Mouse (Mus musculus) cerebellum, adult (tissue): Measurements from ENCODE around the gene Edem3.
"Not testable (repeated sequence)": the region's sequence is repeated elsewhere in the genome, so short reads cannot be mapped to it uniquely, and the experiment has no call there.

Experiments
- ATAC-seq: cut with Nextera tagmentation; 2 replicates; pipeline ENCODE4 v1.9.2; 2017; ENCODE audit warnings: mild to moderate bottlenecking, moderate library complexity, mixed read lengths; ENCODE audit not compliant: insufficient number of reproducible peaks, low FRiP score, low TSS enrichment

Gene Edem3

DNA sequence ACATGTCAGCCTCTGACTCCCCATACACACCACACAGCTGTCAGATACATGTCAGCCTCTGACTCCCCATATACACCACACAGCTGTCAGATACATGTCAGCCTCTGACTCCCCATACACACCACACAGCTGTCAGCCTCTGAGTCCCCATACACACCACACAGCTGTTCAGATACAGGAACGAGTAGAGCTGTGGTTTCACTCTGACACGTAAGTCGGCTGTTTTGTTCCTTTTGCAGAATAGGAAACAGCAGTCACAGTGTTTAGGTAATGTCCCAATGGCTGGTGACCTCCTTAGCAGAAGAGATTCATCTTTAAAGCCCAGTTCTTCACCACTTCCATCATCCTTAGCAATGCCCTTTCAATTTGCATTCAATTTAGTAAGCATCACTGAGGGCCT is 47.6 kb downstream of the Edem3 start:
- not testable (repeated sequence) for ATAC-seq

GRCm38 (mm10) chr1:151807286-151807685 is 52.1 kb downstream of the Edem3 start:
- no peak for ATAC-seq

DNA sequence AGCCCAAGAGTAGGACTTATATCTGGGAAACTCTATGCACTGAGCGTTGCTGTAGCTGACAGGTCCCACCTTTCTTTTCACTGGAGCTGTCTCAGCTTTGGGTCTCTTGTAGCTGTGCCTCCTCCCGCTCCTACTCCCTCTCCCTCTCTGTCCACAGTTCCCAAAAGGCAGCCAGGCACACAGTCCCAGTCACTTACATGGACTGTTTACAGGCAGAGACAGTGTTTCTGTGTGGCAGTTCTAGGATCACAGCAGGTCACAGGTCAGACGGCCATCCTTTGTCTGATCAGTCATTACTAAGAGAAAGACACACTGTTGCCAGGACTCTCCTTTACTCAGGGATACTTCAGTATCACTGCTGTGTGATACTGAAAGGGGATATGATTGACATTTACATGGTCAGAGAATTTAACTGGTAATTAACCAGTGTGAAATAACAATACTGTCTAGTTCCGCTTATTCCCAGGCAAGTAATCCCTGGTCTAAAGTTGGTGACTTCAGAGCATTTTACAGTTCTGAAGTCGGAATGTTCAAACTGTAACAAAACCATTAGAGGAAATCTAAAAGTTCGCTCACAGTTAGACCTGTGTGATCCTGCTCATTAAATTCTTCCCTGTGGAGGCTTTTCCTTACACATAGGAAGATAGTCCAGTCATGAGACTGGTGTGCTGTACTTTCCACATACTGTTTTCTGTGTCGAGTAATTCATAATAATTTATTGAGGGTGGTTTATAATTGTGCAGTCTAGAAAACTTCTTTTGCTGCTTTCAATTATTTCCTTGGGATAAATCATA is 55.7 kb downstream of the Edem3 start:
- ATAC-seq = no peak

- ATAC-seq = no peak; the same call in 1 of the 2 replicates
These were observed 56.3 kb downstream of the Edem3 start for GRCm38 (mm10) chr1:151811456-151811855.

DNA sequence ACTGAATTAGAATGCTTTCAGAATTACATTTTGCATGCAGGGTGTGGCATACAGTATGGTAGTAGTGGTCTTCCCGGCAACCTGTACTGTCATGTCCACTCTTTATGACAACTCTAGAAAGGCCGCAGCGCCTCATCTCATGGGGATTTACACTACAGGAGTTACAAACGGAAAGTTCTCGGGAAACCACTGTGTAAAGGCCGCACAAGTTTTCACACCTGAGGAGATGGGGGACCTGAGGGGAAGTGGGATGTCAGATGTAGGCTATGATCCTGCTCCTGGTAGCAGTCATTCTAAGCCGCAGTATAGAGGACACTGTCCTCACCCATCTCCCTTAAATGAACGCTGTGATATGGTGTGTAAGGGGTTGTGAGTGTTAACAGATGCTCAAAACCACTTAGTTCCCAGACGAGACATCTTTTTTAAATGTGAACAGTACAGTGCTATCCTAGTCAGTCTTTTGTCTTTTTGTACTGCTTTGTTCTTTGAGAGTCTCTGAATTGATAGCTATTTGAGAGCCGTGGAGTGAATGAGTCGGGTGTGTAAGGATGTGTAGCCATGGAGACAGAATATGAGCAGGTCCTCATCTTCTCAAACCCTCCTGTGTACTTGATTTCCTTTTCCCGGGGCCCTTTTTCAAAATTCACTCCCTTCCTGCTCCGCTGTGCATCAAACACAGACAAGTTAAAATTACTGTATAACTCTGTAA is 57.0 kb downstream of the Edem3 start:
- ATAC-seq = no peak

GRCm38 (mm10) chr1:151816051-151816450 is 60.9 kb downstream of the Edem3 start:
- no peak for ATAC-seq

DNA sequence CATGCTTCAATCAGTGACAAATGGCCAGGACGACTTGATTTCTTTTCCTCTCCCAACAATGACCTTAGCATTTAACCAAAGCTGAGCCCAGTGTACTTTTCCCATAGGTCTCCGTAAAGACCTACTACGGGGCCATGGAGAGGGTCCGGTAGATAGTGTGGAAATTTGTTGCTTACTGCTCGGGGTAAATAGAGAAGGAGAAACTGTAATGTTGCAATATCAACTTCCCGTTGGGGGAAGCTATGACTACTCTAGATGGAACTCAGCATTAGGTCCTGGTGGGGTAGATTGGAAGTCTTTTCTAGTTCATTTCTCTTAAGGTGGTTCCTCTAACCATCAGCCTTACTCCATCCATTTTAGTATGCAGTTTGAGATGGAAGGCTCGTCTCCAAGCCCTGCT is 64.0 kb downstream of the Edem3 start:
- ATAC-seq = no peak

DNA sequence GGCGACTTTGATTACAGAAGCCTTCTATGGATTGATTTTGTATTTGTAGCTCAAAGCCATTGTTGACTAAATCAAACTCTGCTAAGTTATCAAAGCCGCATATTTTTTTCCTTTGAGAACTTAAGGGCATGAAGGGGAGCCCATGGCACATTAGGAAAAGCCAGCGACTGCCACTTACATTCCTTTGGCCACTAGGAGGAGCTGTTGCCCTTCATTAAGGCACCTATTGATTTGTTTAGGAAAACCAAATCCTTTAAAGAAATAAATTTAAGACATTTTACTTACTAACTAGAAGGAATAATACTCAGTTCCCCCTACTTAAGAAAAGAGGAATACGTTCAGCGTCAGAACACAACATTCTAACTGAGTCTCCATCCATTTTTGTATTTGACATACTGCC is 65.3 kb downstream of the Edem3 start:
- no peak for ATAC-seq

- ATAC-seq = no peak
These were observed 69.9 kb downstream of the Edem3 start for GRCm38 (mm10) chr1:151825065-151825464.

GRCm38 (mm10) chr1:151831791-151832190 is 76.6 kb downstream of the Edem3 start:
- no peak for ATAC-seq

DNA sequence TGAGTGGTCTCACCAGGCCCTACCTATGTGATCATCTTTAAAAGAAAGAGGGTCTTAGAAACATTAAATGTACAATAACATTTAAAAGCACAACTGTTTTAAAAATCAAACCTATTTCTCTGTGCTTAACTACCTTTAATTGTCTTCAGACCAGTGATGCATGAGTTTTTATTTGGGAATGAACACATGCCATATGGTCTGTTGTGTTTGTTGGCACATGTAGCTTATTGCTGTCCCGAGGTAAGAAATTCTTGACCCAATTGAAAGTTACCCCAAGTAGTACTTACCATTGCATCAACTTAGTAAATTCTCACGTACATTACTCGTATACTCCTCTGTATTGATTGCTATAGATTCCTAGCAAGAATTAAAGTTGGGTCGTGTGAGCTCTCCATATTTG is 80.1 kb downstream of the Edem3 start:
- peak; percentile 76 for ATAC-seq

GRCm38 (mm10) chr1:151840345-151840744 is 85.2 kb downstream of the Edem3 start:
- not testable (repeated sequence) for ATAC-seq

GRCm38 (mm10) chr1:151845252-151845832 is 90.2 kb downstream of the Edem3 start:
- no peak for ATAC-seq

GRCm38 (mm10) chr1:151845926-151846782 is 91.0 kb downstream of the Edem3 start:
- ATAC-seq = no peak

GRCm38 (mm10) chr1:151848286-151848685 is 93.1 kb downstream of the Edem3 start:
- no peak for ATAC-seq

DNA sequence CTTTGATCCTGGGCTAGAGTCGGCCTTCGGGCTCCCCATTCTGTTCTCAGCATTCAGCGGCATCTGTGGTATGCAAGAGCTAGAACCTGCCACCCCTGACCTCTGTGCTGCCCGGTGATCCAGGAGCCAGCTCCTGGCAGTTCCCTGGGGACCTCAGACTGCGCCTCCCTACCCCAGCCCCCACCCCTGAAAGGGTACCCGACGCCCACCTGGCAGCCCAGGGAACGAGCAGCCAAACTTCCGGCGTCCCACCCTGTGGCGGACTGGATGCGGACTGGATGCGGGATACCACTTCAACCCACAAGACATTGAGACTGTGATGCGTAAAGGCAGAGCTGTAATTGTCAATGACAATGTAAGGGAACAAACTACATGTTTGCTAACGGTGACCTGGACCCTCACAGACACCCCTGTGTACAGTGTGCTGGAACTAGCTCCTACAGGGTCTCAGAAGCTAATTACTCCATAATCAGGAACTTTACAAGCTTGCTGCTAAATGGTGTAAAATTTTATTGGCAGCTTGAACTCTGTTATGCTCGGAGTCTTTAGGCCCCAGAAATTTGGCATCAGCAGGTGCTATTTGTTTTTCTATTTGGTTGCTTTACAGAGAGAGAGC is 94.9 kb downstream of the Edem3 start:
- ATAC-seq = no peak

GRCm38 (mm10) chr1:151851051-151851848 is 96.1 kb downstream of the Edem3 start:
- ATAC-seq = no peak

DNA sequence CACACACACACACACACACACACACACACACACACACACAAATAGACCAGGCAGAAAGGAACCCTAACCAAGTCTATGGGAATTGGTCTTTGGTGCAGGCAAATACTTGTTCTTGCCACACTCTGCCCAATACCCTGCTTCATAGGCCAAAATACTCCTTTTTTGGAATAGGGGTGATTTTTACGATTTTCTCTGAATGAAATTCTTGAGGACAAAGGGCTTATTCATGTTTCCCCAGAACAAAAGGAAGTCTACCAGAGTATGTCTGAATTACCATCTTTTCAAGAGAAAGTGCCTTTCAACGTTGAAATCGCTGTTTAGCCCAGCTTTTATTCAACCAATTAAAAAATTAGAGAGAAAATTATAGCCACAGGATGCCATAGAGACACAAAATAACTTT is 96.8 kb downstream of the Edem3 start:
- ATAC-seq = no peak

DNA sequence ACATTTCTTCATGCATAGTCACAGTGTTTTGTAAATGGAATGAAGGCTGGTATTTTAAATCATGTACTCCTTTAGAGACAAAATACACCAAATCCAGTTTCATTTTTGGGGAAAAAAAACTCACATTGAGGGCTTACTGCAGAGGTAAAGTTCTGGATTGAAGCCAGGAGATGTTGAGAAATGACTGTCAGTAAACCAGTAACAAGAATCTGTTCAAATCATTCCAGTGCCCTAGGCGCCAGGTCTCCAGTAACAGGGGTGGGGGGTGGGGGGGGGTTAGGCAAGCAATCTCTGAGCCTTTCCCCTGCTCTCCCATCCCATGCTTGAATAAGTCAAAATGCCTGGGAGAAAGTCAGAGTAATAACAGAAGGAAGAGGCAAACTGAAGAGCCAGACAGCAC is 100.4 kb downstream of the Edem3 start:
- ATAC-seq = no peak
